Mouse (Mus musculus) liver, embryonic 14.5 days (tissue): ENCODE measurements around the gene Olfr713. TPM values are rescaled to one million over a fixed set of nuclear protein-coding genes. Genes with fewer than 3 reads are reported as not detected.
A peak's percentile ranks its signal among the peaks of the same experiment; 100 is the strongest.

Experiments
- ATAC-seq: fragments of 200-750 bp; cut with Nextera tagmentation; 2 replicates; pipeline ENCODE4 v1.8.0; 2017; ENCODE audit warnings: moderate number of reproducible peaks, mild to moderate bottlenecking, moderate library complexity; ENCODE audit not compliant: insufficient read depth
- DNase-seq, 3 experiments: peaks; one replicate each; pipeline ENCODE4 v3.0.0-alpha.2; 2012 to 2013; ENCODE audit warnings: low read depth in 3 of 3, low spot score in 3 of 3
- H3K27ac ChIP-seq: fragments of 300-500 bp; sonication (generic); 2 replicates; pipeline ENCODE4 v1.5.1; 2014; ENCODE audit warnings: moderate library complexity, mild to moderate bottlenecking, control low read depth, inconsistent platforms
- H3K27me3 ChIP-seq: fragments of 300-500 bp; sonication (generic); 2 replicates; pipeline ENCODE4 v1.6.1; 2014; ENCODE audit warnings: mild to moderate bottlenecking, low read length, moderate library complexity; ENCODE audit not compliant: control insufficient read depth, insufficient read depth
- H3K36me3 ChIP-seq: fragments of 300-500 bp; sonication (generic); replicated peaks from 2 replicates; pipeline ENCODE4 v1.6.1; 2014; ENCODE audit warnings: low read depth; ENCODE audit not compliant: control insufficient read depth, insufficient read depth
- H3K4me1 ChIP-seq, 2 experiments: fragments of 200-500 bp in 1 of 2; fragments of 300-500 bp in 1 of 2; sonication (generic) in 1 of 2; replicated peaks; 2 replicates each; pipeline ENCODE4 v1.6.1; 2012 to 2014; ENCODE audit warnings: antibody characterized with exemption in 1 of 2, inconsistent platforms in 1 of 2, low read length in 1 of 2; ENCODE audit not compliant: control insufficient read depth in 2 of 2, insufficient read depth in 2 of 2
- H3K4me2 ChIP-seq: fragments of 300-500 bp; sonication (generic); 2 replicates; pipeline ENCODE4 v1.6.1; 2014; ENCODE audit warnings: low read depth, mild to moderate bottlenecking, control low read depth, moderate library complexity
- H3K4me3 ChIP-seq, 2 experiments: fragments of 200-500 bp in 1 of 2; fragments of 300-500 bp in 1 of 2; sonication (generic) in 1 of 2; 2 replicates each; pipeline ENCODE4 v1.5.1; 2012 to 2014; ENCODE audit warnings: low read depth in 2 of 2, low read length in 2 of 2, mild to moderate bottlenecking in 2 of 2, control low read depth in 1 of 2, inconsistent platforms in 1 of 2, moderate library complexity in 1 of 2; ENCODE audit not compliant: insufficient read depth in 1 of 2
- H3K9ac ChIP-seq: fragments of 300-500 bp; sonication (generic); replicated peaks from 2 replicates; pipeline ENCODE4 v1.6.1; 2014; ENCODE audit warnings: mild to moderate bottlenecking, control low read depth, moderate library complexity
- H3K9me3 ChIP-seq: fragments of 300-500 bp; sonication (generic); 2 replicates; pipeline ENCODE4 v1.6.1; 2016; ENCODE audit warnings: low read length, mixed read lengths; ENCODE audit not compliant: control insufficient read depth
- CTCF ChIP-seq: IDR thresholded peaks from 2 replicates; pipeline ENCODE4 v1.5.1; 2016; ENCODE audit warnings: antibody characterized with exemption, low read depth, control low read depth
- EP300 ChIP-seq: IDR thresholded peaks from 2 replicates; pipeline ENCODE4 v1.6.1; 2016; ENCODE audit warnings: antibody characterized with exemption, low read depth
- WGBS: fragments of 180-500 bp; shearing (Covaris S2); extraction: QIAGEN DNeasy Blood & Tissue Kit; methylation state at CpG from one replicate; pipeline ENCODE4 v1.1.7; 2014; ENCODE audit not compliant: insufficient replicate concordance; 5-methylcytosine and 5-hydroxymethylcytosine counted together
- polyA plus RNA-seq, 2 experiments: library from polyadenylated mRNA; depleted of rRNA in 1 of 2; stranded (reverse) in 1 of 2; unstranded in 1 of 2; fragments of >200 nt; fragmentation: Nextera tagmentation in 1 of 2; extraction: Ambion mirVana in 1 of 2; gene quantifications; 2 replicates each; pipeline versions ENCODE4 v1.2.1 to v1.2.3; 2012 to 2014

Gene Olfr713
- polyA plus RNA-seq, 2 experiments: not detected

DNA sequence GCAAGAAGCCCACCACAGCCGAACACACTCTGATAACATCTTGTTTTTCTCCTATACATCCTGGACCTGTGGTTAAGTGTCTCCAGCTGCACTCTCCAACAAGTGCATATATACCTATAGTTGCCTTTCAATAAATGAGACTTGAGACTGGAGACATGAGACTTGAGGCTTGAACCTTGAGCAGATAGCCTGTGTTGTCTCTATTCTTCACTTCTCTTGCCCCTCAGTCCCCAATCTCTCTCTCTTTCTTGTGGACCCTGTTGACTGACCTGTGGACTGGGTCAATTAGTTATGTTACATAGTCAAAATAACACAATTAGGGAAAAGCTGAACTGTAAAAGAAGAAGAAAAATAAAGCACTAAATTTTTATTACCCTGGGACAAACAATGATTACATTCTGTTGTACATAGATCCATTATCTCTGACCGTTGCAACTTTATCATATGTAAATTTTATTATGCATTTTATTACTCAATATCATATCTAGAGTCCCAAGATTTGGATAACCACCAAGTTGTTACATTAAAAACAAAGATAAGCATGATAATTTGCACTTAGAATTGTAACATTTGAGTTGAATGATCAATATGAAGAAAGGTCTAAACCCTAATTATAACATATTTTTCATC lies 9.1 kb downstream of the Olfr713 start:
- no peak overlapping the region for H3K4me3 ChIP-seq
- no peak for ATAC-seq
- no peaks in the 10 kb centered on the region for H3K4me1 ChIP-seq
- H3K27me3 ChIP-seq: no peaks in the 10 kb centered on the region
- 28% methylated on average over 2 of the region's 2 CpGs for WGBS
- H3K9me3 ChIP-seq: no peaks in the 10 kb centered on the region
- DNase-seq: no peak
- no peaks in the 10 kb centered on the region for H3K36me3 ChIP-seq
- no peak for TF ChIP-seq CTCF
- no peak overlapping the region for H3K4me2 ChIP-seq
- H3K9ac ChIP-seq: no peak overlapping the region
- H3K27ac ChIP-seq: no peak overlapping the region

DNA sequence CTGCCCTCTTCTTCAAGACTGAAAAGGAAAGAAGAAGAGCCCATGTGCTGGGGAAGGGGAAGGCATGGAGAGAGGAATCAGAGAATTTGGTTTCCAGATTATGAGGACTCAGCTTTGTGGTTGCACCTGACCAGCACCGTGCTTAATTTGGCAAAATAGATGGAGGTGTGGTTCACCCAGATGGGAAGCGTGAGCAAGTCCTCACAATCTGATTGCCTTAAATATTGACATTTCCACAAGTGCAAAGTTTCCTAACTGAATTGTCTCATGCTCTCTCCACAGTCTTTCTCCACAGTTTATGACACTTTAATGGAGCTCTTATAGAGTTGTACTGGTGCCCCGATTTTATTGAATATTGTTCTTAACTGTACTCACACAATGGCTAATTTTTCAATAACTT lies 12.2 kb downstream of the Olfr713 start:
- ATAC-seq: no peak
- no peak for TF ChIP-seq CTCF
- TF ChIP-seq EP300: no peak
- WGBS: 59% methylated on average over 3 of the region's 3 CpGs

DNA sequence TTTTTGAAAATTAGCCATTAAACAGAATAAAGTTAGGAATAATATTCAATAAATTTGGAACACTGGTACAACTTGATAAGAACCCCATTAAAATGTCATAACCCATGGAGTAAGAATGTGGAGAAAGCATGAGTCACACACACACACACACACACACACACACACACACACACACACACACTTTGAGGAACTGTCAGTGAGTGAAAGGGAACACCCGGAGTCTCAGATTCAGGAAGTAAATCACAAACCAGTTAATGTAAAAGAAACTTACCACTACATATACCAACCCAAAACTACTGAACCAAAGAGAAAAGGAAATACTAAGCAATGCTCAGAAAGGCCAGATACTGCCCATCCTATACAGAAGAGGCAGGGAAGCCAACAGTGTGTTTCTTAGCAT lies 13.4 kb downstream of the Olfr713 start:
- ATAC-seq (no peak), DNase-seq (no peak)
- WGBS: 30% methylated on average over 1 of the region's 1 CpGs
- no peaks in the 10 kb centered on the region for H3K27me3 ChIP-seq
- TF ChIP-seq CTCF (no peak), EP300 (no peak)
- no peak overlapping the region for H3K9ac ChIP-seq
- no peaks in the 10 kb centered on the region for H3K9me3 ChIP-seq
- H3K36me3 ChIP-seq: no peaks in the 10 kb centered on the region
- H3K4me2 ChIP-seq: no peak overlapping the region
- no peaks in the 10 kb centered on the region for H3K4me1 ChIP-seq
- no peak overlapping the region for H3K4me3 ChIP-seq
- H3K27ac ChIP-seq: no peak overlapping the region

More for the DNA sequence above, 12.2 kb downstream of the Olfr713 start:
- Histone ChIP-seq H3K4me1 (no peaks in the 10 kb centered on the region), H3K4me2 (no peak overlapping the region), H3K9ac (no peak overlapping the region), H3K27me3 (no peaks in the 10 kb centered on the region), H3K36me3 (no peaks in the 10 kb centered on the region), H3K27ac (no peak overlapping the region), H3K9me3 (no peaks in the 10 kb centered on the region), H3K4me3 (no peak overlapping the region)
- DNase-seq: no peak

DNA sequence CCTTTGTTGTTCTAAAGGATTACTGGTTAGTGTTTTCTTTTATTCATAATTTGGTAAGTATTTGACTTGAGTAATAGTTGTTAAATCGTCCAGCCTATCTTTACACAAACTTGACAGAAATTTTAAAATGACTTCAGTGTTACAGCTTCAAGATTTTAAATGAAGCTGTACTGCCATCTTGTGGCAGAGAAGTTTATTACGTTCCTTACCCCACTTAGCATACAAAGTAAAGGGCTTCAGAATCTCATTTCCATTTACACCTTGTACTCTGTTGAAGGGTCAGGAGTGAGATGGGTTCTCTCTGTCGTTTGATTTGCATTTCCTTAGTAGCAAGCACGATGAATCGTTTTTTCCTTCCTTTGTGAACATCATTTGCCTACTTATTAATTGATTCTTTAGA lies 14.9 kb downstream of the Olfr713 start:
- H3K27me3 ChIP-seq: no peaks in the 10 kb centered on the region
- no peak overlapping the region for H3K4me3 ChIP-seq
- no peaks in the 10 kb centered on the region for H3K9me3 ChIP-seq
- H3K9ac ChIP-seq: no peak overlapping the region
- DNase-seq: peak in 2 of 3 experiments; percentile 5 to 13
- no peak for ATAC-seq
- no peak overlapping the region for H3K27ac ChIP-seq
- H3K36me3 ChIP-seq: no peaks in the 10 kb centered on the region
- WGBS: 2% methylated on average over 5 of the region's 5 CpGs
- TF ChIP-seq CTCF: peak; percentile 33; the same call in 1 of the 2 replicates
- TF ChIP-seq EP300: no peak
- H3K4me2 ChIP-seq: no peak overlapping the region
- no peaks in the 10 kb centered on the region for H3K4me1 ChIP-seq

DNA sequence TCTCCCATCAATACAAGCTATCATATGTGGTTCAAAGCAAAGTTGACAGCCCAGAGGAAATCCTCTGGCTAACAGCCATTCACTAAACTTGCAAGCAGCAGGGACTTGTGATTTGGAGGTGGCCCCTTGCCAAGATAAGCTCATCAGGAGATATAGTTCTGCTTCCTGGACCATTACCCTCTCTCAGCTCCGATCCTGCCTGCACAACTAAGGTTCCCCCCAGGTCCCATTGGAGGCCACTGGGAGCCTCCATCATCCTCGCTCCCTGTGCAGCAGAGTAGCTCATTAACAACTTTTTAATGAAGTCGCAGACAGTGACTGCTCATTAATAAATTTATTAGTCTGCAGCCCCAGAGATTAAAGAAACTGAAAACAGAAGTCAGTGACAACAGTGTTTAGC lies 16.6 kb downstream of the Olfr713 start:
- no peak for TF ChIP-seq CTCF
- TF ChIP-seq EP300: no peak
- H3K27ac ChIP-seq: no peak overlapping the region
- H3K4me3 ChIP-seq: no peak overlapping the region
- no peak overlapping the region for H3K4me2 ChIP-seq
- H3K4me1 ChIP-seq: no peaks in the 10 kb centered on the region
- 32% methylated on average over 3 of the region's 3 CpGs for WGBS
- DNase-seq (no peak), ATAC-seq (no peak)
- H3K9me3 ChIP-seq: no peaks in the 10 kb centered on the region
- H3K9ac ChIP-seq: no peak overlapping the region
- no peaks in the 10 kb centered on the region for H3K36me3 ChIP-seq
- no peaks in the 10 kb centered on the region for H3K27me3 ChIP-seq

DNA sequence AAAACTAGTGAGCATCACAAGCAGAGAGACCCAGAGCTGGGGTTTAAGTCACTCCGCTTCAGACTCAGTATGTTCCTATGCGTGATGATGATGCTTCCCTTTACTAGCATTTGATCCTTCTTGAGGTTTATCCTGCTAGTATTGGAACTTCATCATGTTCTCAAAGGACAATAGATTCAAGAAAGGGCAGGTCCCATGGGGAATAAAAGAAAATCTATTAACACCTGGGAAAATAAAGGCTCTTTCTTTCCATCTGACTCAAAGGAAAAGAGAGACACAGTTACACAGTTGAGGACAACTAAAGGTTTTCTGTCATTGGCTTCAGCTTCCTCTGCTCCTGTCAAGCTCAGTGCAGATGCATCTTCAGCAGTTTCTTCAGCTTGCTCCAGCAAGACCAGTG lies 39.7 kb downstream of the Olfr713 start, which contains the start of gene Olfr714:
Olfr714 (plus strand) TSS at position 301 of the 400 bp plus-strand sequence.
- Histone ChIP-seq H3K9ac (no peak within 1 kb of the TSS), H3K27ac (no peak within 1 kb of the TSS), H3K4me2 (no peak within 1 kb of the TSS), H3K9me3 (no peaks in the 10 kb centered on the region), H3K4me3 (no peak within 1 kb of the TSS), H3K36me3 (no peaks in the 10 kb centered on the region), H3K27me3 (no peaks in the 10 kb centered on the region), H3K4me1 (no peaks in the 10 kb centered on the region)
- no peak for DNase-seq
- TF ChIP-seq EP300: no peak
- TF ChIP-seq CTCF: no peak
- ATAC-seq: no peak
- 67% methylated on average over 2 of the region's 2 CpGs for WGBS

Other genes starting within 250 kb of the Olfr713 start
- not detected in 2 replicates for gene Olfr699, start 238.0 kb upstream of the Olfr713 start, polyA plus RNA-seq (2012; rRNA removed)
- gene Olfr699, start 238.0 kb upstream of the Olfr713 start, polyA plus RNA-seq (2014; fragmentation: Nextera tagmentation; extraction: Ambion mirVana): not detected in 2 replicates
- not detected in 2 replicates for gene Olfr700, start 222.3 kb upstream of the Olfr713 start, polyA plus RNA-seq (2012; rRNA removed)
- gene Olfr700, start 222.3 kb upstream of the Olfr713 start, polyA plus RNA-seq (2014; fragmentation: Nextera tagmentation; extraction: Ambion mirVana): not detected in 2 replicates
- gene Olfr701, start 217.0 kb upstream of the Olfr713 start, polyA plus RNA-seq (2012; rRNA removed): not detected in 2 replicates
- not detected in 2 replicates for gene Olfr701, start 217.0 kb upstream of the Olfr713 start, polyA plus RNA-seq (2014; fragmentation: Nextera tagmentation; extraction: Ambion mirVana)
- not detected in 2 replicates for gene Olfr702, start 197.3 kb upstream of the Olfr713 start, polyA plus RNA-seq (2012; rRNA removed)
- not detected in 2 replicates for gene Olfr702, start 197.3 kb upstream of the Olfr713 start, polyA plus RNA-seq (2014; fragmentation: Nextera tagmentation; extraction: Ambion mirVana)
- not detected in 2 replicates for gene Olfr703, start 187.8 kb upstream of the Olfr713 start, polyA plus RNA-seq (2012; rRNA removed)
- gene Olfr703, start 187.8 kb upstream of the Olfr713 start, polyA plus RNA-seq (2014; fragmentation: Nextera tagmentation; extraction: Ambion mirVana): not detected in 2 replicates
- not detected in 2 replicates for gene Olfr704, start 168.0 kb upstream of the Olfr713 start, polyA plus RNA-seq (2012; rRNA removed)
- not detected in 2 replicates for gene Olfr704, start 168.0 kb upstream of the Olfr713 start, polyA plus RNA-seq (2014; fragmentation: Nextera tagmentation; extraction: Ambion mirVana)
- gene Olfr705, start 154.3 kb upstream of the Olfr713 start, polyA plus RNA-seq (2012; rRNA removed): not detected in 2 replicates
- not detected in 2 replicates for gene Olfr705, start 154.3 kb upstream of the Olfr713 start, polyA plus RNA-seq (2014; fragmentation: Nextera tagmentation; extraction: Ambion mirVana)
- not detected in 2 replicates for gene Olfr706, start 143.0 kb upstream of the Olfr713 start, polyA plus RNA-seq (2012; rRNA removed)
- gene Olfr706, start 143.0 kb upstream of the Olfr713 start, polyA plus RNA-seq (2014; fragmentation: Nextera tagmentation; extraction: Ambion mirVana): not detected in 2 replicates
- not detected in 2 replicates for gene Olfr707, start 129.9 kb upstream of the Olfr713 start, polyA plus RNA-seq (2012; rRNA removed)
- gene Olfr707, start 129.9 kb upstream of the Olfr713 start, polyA plus RNA-seq (2014; fragmentation: Nextera tagmentation; extraction: Ambion mirVana): not detected in 2 replicates
- not detected in 2 replicates for gene Olfr1532-ps1, start 123.2 kb upstream of the Olfr713 start, polyA plus RNA-seq (2012; rRNA removed)
- not detected in 2 replicates for gene Olfr1532-ps1, start 123.2 kb upstream of the Olfr713 start, polyA plus RNA-seq (2014; fragmentation: Nextera tagmentation; extraction: Ambion mirVana)
- not detected in 2 replicates for gene Olfr709-ps1, start 99.0 kb upstream of the Olfr713 start, polyA plus RNA-seq (2012; rRNA removed)
- gene Olfr709-ps1, start 99.0 kb upstream of the Olfr713 start, polyA plus RNA-seq (2014; fragmentation: Nextera tagmentation; extraction: Ambion mirVana): not detected in 2 replicates
- gene Olfr710, start 82.9 kb upstream of the Olfr713 start, polyA plus RNA-seq (2012; rRNA removed): not detected in 2 replicates
- not detected in 2 replicates for gene Olfr710, start 82.9 kb upstream of the Olfr713 start, polyA plus RNA-seq (2014; fragmentation: Nextera tagmentation; extraction: Ambion mirVana)
- gene Olfr6, start 67.2 kb upstream of the Olfr713 start, polyA plus RNA-seq (2012; rRNA removed): not detected in 2 replicates
- gene Olfr6, start 67.2 kb upstream of the Olfr713 start, polyA plus RNA-seq (2014; fragmentation: Nextera tagmentation; extraction: Ambion mirVana): not detected in 2 replicates
- not detected in 2 replicates for gene Olfr711, start 55.7 kb upstream of the Olfr713 start, polyA plus RNA-seq (2012; rRNA removed)
- not detected in 2 replicates for gene Olfr711, start 55.7 kb upstream of the Olfr713 start, polyA plus RNA-seq (2014; fragmentation: Nextera tagmentation; extraction: Ambion mirVana)
- not detected in 2 replicates for gene Olfr2, start 25.1 kb upstream of the Olfr713 start, polyA plus RNA-seq (2012; rRNA removed)
- gene Olfr2, start 25.1 kb upstream of the Olfr713 start, polyA plus RNA-seq (2014; fragmentation: Nextera tagmentation; extraction: Ambion mirVana): not detected in 2 replicates
- gene Olfr714, start 39.8 kb downstream of the Olfr713 start, polyA plus RNA-seq (2012; rRNA removed): not detected in 2 replicates
- not detected in 2 replicates for gene Olfr714, start 39.8 kb downstream of the Olfr713 start, polyA plus RNA-seq (2014; fragmentation: Nextera tagmentation; extraction: Ambion mirVana)
- gene Olfr17, start 62.0 kb downstream of the Olfr713 start, polyA plus RNA-seq (2012; rRNA removed): not detected in 2 replicates
- gene Olfr17, start 62.0 kb downstream of the Olfr713 start, polyA plus RNA-seq (2014; fragmentation: Nextera tagmentation; extraction: Ambion mirVana): not detected in 2 replicates
- not detected in 2 replicates for gene Olfr715b, start 79.2 kb downstream of the Olfr713 start, polyA plus RNA-seq (2012; rRNA removed)
- gene Olfr715b, start 79.2 kb downstream of the Olfr713 start, polyA plus RNA-seq (2014; fragmentation: Nextera tagmentation; extraction: Ambion mirVana): not detected in 2 replicates
- not detected in 2 replicates for gene Olfr715, start 99.9 kb downstream of the Olfr713 start, polyA plus RNA-seq (2012; rRNA removed)
- not detected in 2 replicates for gene Olfr715, start 99.9 kb downstream of the Olfr713 start, polyA plus RNA-seq (2014; fragmentation: Nextera tagmentation; extraction: Ambion mirVana)
- not detected in 2 replicates for gene Olfr716, start 107.2 kb downstream of the Olfr713 start, polyA plus RNA-seq (2012; rRNA removed)
- not detected in 2 replicates for gene Olfr716, start 107.2 kb downstream of the Olfr713 start, polyA plus RNA-seq (2014; fragmentation: Nextera tagmentation; extraction: Ambion mirVana)
- gene Nlrp14, start 135.8 kb downstream of the Olfr713 start, polyA plus RNA-seq (2012; rRNA removed): not detected in 2 replicates
- gene Nlrp14, start 135.8 kb downstream of the Olfr713 start, polyA plus RNA-seq (2014; fragmentation: Nextera tagmentation; extraction: Ambion mirVana): not detected in 2 replicates
- gene Rbmxl2, start 178.3 kb downstream of the Olfr713 start, polyA plus RNA-seq (2012; rRNA removed): not detected in 2 replicates
- gene Rbmxl2, start 178.3 kb downstream of the Olfr713 start, polyA plus RNA-seq (2014; fragmentation: Nextera tagmentation; extraction: Ambion mirVana): not detected in 2 replicates